Mouse (Mus musculus) midbrain, embryonic 16.5 days (tissue): Measurements from ENCODE around the gene Foxd1. TPM values are rescaled to one million over a fixed set of nuclear protein-coding genes. Genes with fewer than 3 reads are reported as not detected.

Experiments used
- ATAC-seq: fragments of 200-750 bp; cut with Nextera tagmentation; 2 replicates; pipeline ENCODE4 v1.8.0; 2017; ENCODE audit warnings: moderate TSS enrichment
- H3K27ac ChIP-seq: fragments of 300-500 bp; sonication (generic); 2 replicates; pipeline ENCODE4 v1.5.1; 2014; ENCODE audit warnings: mild to moderate bottlenecking, low read length, mixed read lengths
- H3K27me3 ChIP-seq: fragments of 300-500 bp; sonication (generic); 2 replicates; pipeline ENCODE4 v1.6.1; 2014; ENCODE audit warnings: low read depth, low read length, mixed read lengths; ENCODE audit not compliant: control insufficient read depth, insufficient read depth
- H3K36me3 ChIP-seq: fragments of 300-500 bp; sonication (generic); 2 replicates; pipeline ENCODE4 v1.6.1; 2014; ENCODE audit warnings: mild to moderate bottlenecking, low read length, moderate library complexity, mixed read lengths; ENCODE audit not compliant: control insufficient read depth, insufficient read depth
- H3K4me1 ChIP-seq: fragments of 300-500 bp; sonication (generic); 2 replicates; pipeline ENCODE4 v1.6.1; 2014; ENCODE audit warnings: mild to moderate bottlenecking, low read length, mixed read lengths; ENCODE audit not compliant: control insufficient read depth, insufficient read depth
- H3K4me2 ChIP-seq: fragments of 300-500 bp; sonication (generic); 2 replicates; pipeline ENCODE4 v1.6.1; 2014; ENCODE audit warnings: mild to moderate bottlenecking, low read length, mixed read lengths
- H3K4me3 ChIP-seq: fragments of 300-500 bp; sonication (generic); 2 replicates; pipeline ENCODE4 v1.5.1; 2014; ENCODE audit warnings: low read depth, mild to moderate bottlenecking, low read length, moderate library complexity, mixed read lengths
- H3K9ac ChIP-seq: fragments of 300-500 bp; sonication (generic); 2 replicates; pipeline ENCODE4 v1.6.1; 2014; ENCODE audit warnings: low read depth, low read length, mixed read lengths
- H3K9me3 ChIP-seq: fragments of 300-500 bp; sonication (generic); replicated peaks from 2 replicates; pipeline ENCODE4 v1.6.1; 2014; ENCODE audit warnings: mild to moderate bottlenecking, low read length, mixed read lengths; ENCODE audit not compliant: control insufficient read depth, poor library complexity, severe bottlenecking
- WGBS: fragments of 180-500 bp; shearing (Covaris S2); extraction: QIAGEN DNeasy Blood & Tissue Kit; methylation state at CpG from one replicate; pipeline ENCODE4 v1.1.7; 2014; 5-methylcytosine and 5-hydroxymethylcytosine counted together
- polyA plus RNA-seq: library from polyadenylated mRNA; unstranded; fragments of >200 nt; fragmentation: Nextera tagmentation; extraction: Ambion mirVana; gene quantifications from 2 replicates; pipeline ENCODE4 v1.2.1, GENCODE M21; 2015

The Foxd1 gene
- polyA plus RNA-seq, 1 experiment from 2014 or later, result 0.49 TPM

- no peak overlapping the region for H3K9ac ChIP-seq
- no peaks in the 10 kb centered on the region for H3K36me3 ChIP-seq
- whole genome bisulfite sequencing, result 12% methylated on average over 8 of the region's 8 CpGs
- no peak overlapping the region for H3K27ac ChIP-seq
- ATAC-seq, result no peak
- no peaks in the 10 kb centered on the region for H3K9me3 ChIP-seq
- no peak overlapping the region for H3K4me2 ChIP-seq
- peaks cover 12% of the 10 kb centered on the region for H3K4me1 ChIP-seq
- peaks cover 41% of the 10 kb centered on the region for H3K27me3 ChIP-seq
- H3K4me3 ChIP-seq, result no peak overlapping the region
Measured at GRCm38 (mm10) chr13:98351527-98351926, 2.5 kb upstream of the Foxd1 start.

GRCm38 (mm10) chr13:98352381-98352975 is 1.6 kb upstream of the Foxd1 start:
- H3K4me2 ChIP-seq, result no peak overlapping the region
- no peak overlapping the region for H3K4me3 ChIP-seq
- H3K9ac ChIP-seq, result no peak overlapping the region
- peaks cover 12% of the 10 kb centered on the region for H3K4me1 ChIP-seq
- no peak for ATAC-seq
- H3K9me3 ChIP-seq, result no peaks in the 10 kb centered on the region
- peaks cover 44% of the 10 kb centered on the region for H3K27me3 ChIP-seq
- 12% methylated on average over 14 of the region's 14 CpGs for WGBS
- H3K27ac ChIP-seq, result no peak overlapping the region
- no peaks in the 10 kb centered on the region for H3K36me3 ChIP-seq

DNA sequence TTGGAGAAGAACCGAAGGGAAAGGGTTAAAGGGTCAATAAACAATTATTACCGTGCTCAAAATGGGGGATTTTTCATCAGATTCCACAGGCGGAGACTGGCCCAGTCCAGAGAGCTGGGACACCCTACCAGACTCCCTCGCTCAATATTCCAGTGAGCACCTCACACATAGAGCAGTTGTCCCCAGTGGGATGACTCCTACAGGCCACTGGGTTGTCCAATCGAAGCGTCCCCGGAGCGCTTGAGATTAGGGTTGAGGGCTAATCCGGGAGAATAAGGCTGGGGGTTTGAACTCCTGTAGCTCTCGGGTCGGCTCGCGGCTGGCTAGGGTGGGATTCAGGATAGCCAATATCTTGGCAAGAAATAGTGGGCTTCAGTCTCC is 343 bp upstream of the Foxd1 start:
- no peaks in the 10 kb centered on the region for H3K9me3 ChIP-seq
- peaks cover 53% of the 10 kb centered on the region for H3K27me3 ChIP-seq
- no peak overlapping the region for H3K27ac ChIP-seq
- no peaks in the 10 kb centered on the region for H3K36me3 ChIP-seq
- ATAC-seq, result no peak
- no peak overlapping the region for H3K9ac ChIP-seq
- WGBS, result under 1% methylated on average over 13 of the region's 13 CpGs
- peak overlapping the region; percentile 38; the same call in 1 of the 2 replicates for H3K4me3 ChIP-seq
- peaks cover 12% of the 10 kb centered on the region for H3K4me1 ChIP-seq
- H3K4me2 ChIP-seq, result peak overlapping the region; percentile 57

DNA sequence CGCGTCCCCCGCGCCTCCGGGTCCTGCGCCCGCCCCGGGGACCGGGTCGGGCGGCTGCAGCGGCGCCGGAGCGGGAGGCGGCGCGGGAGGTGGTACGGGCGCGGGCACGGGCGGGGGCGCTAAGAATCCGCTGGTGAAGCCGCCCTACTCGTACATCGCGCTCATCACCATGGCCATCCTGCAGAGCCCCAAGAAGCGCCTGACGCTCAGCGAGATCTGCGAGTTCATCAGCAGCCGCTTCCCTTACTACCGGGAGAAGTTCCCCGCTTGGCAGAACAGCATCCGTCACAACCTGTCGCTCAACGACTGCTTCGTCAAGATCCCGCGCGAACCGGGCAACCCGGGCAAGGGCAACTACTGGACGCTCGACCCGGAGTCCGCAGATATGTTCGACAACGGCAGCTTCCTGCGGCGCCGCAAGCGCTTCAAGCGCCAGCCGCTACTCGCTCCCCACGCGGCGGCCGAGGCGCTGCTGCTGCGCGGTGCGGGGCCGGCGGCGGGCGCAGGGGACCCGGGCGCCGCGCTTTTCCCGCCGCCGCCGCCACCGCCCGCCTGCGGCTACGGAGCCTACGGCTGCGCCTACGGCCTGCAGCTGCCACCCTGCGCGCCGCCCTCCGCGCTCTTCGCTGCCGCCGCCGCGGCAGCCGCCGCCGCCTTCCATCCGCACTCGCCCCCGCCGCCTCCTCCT is 973 bp downstream of the Foxd1 start:
- Histone ChIP-seq H3K4me3 (peak overlapping the region; percentile 38), H3K27me3 (peaks cover 51% of the 10 kb centered on the region), H3K9me3 (no peaks in the 10 kb centered on the region), H3K27ac (no peak overlapping the region), H3K4me1 (peaks cover 12% of the 10 kb centered on the region), H3K36me3 (no peaks in the 10 kb centered on the region), H3K4me2 (peak overlapping the region; percentile 57), H3K9ac (peak overlapping the region; percentile 52; the same call in 1 of the 2 replicates)
- ATAC-seq, result peak; percentile 54
- WGBS, result under 1% methylated on average over 80 of the region's 102 CpGs

- peaks cover 50% of the 10 kb centered on the region for H3K27me3 ChIP-seq
- no peak for ATAC-seq
- H3K4me2 ChIP-seq, result peak overlapping the region; percentile 57
- peak overlapping the region; percentile 52; the same call in 1 of the 2 replicates for H3K9ac ChIP-seq
- H3K36me3 ChIP-seq, result no peaks in the 10 kb centered on the region
- peaks cover 12% of the 10 kb centered on the region for H3K4me1 ChIP-seq
- WGBS, result under 1% methylated on average over 67 of the region's 81 CpGs
- no peaks in the 10 kb centered on the region for H3K9me3 ChIP-seq
- H3K4me3 ChIP-seq, result peak overlapping the region; percentile 38
- no peak overlapping the region for H3K27ac ChIP-seq
Measured at GRCm38 (mm10) chr13:98355559-98356111, 1.6 kb downstream of the Foxd1 start.

DNA sequence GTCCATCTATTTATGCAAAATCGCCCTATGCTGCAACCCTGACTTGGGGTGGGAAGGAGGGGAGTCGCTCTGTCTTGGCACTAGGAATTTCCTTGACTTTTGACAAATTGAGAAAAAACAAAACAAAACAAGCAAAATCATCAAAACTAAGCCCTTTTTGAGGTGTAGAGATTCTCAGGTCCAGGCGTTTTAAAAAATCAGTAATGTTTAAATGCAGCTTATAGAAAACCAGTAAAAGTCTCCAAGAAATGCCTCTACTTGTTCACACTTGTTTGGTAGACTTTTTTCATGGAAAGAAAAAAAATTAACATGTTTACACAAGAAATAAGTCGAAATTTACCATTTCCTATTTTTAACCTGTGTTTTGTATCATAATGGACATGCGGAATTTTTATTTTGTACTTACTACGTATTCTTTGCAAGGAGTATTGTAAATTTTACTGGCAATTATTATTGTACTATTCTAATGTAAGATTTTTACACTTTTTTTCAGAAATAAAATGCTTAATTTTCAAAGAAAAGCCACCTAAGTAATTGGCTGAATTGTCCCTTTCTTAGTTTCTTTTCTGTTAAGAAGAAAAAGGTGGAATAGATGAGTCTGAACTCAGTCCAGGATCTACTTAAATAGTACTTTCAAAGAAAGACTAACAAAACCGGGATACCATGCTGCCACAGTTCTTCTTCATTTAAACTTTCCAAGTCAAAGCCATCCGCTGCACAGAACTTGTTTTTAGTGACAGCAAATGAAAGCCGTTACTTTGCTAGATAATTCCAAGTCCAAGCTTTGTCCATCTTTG is 2.3 kb downstream of the Foxd1 start:
- peaks cover 12% of the 10 kb centered on the region for H3K4me1 ChIP-seq
- 3% methylated on average over 9 of the region's 9 CpGs for WGBS

DNA sequence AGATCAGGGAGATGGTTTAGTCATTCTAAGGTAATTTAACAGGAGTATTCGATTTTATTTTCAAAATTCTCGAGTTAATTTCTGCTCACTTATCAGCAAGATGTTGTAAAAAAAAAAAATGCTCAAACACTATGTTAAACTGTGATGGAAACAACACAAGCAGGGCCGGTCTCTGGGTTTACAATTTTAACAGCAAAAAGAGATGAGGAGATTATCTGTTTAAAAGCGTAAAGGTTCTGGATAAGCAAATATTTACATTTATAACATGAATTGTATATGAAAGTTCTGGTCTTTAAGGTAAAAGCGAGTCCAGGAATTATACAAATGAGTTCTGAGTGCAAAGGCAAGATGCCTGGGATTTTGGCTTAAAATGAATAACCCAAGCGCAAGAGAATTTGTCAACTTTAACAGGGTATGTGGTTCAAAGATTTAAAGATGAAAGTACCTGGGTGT is 3.0 kb downstream of the Foxd1 start:
- H3K9me3 ChIP-seq, result no peaks in the 10 kb centered on the region

More for the DNA sequence above, 2.3 kb downstream of the Foxd1 start:
- no peak for ATAC-seq
- no peak overlapping the region for H3K27ac ChIP-seq
- H3K36me3 ChIP-seq, result no peaks in the 10 kb centered on the region
- H3K9me3 ChIP-seq, result no peaks in the 10 kb centered on the region
- H3K4me2 ChIP-seq, result 0 out of 2 replicates have a peak overlapping the region, but pooled peaks have one; percentile 57
- no peak overlapping the region for H3K9ac ChIP-seq
- peak overlapping the region; percentile 38 for H3K4me3 ChIP-seq
- H3K27me3 ChIP-seq, result peaks cover 50% of the 10 kb centered on the region

GRCm38 (mm10) chr13:98357433-98358423 is 3.7 kb downstream of the Foxd1 start:
- no peak overlapping the region; the same call in 1 of the 2 replicates for H3K4me3 ChIP-seq
- no peak overlapping the region for H3K9ac ChIP-seq
- 6% methylated on average over 18 of the region's 18 CpGs for WGBS
- no peak overlapping the region for H3K27ac ChIP-seq
- H3K9me3 ChIP-seq, result no peaks in the 10 kb centered on the region
- no peak for ATAC-seq
- H3K27me3 ChIP-seq, result peaks cover 49% of the 10 kb centered on the region
- H3K4me2 ChIP-seq, result no peak overlapping the region
- peaks cover 12% of the 10 kb centered on the region for H3K4me1 ChIP-seq
- no peaks in the 10 kb centered on the region for H3K36me3 ChIP-seq

More for the DNA sequence above, 3.0 kb downstream of the Foxd1 start:
- Histone ChIP-seq H3K4me2 (no peak overlapping the region), H3K4me3 (no peak overlapping the region), H3K9ac (no peak overlapping the region), H3K36me3 (no peaks in the 10 kb centered on the region), H3K27me3 (peaks cover 47% of the 10 kb centered on the region), H3K27ac (no peak overlapping the region), H3K4me1 (peaks cover 12% of the 10 kb centered on the region)
- ATAC-seq, result no peak
- WGBS, result 8% methylated on average over 6 of the region's 6 CpGs
